ENCODE assay signal across 9 mouse cellular contexts in genomic region chr19:57098241-57099093, GRCm38 (mm10).
DNase-seq lines count a peak whose midpoint lies in the region; ATAC-seq and TF ChIP-seq lines count a peak whose summit lies in the region.
"Had no signal": no experiment of that assay in that cellular context is flagged by ENCODE, and none has a peak within 500 bp of the region (broad histone marks: within the 10 kb centered on the region; RNA-seq: fewer than 3 reads in every experiment).

No protein-coding gene starts in this region.

- H3K36me3 ChIP-seq in hindbrain, embryonic 15.5 days: no peaks in the 10 kb centered on the region
- no peaks in the 10 kb centered on the region for H3K36me3 ChIP-seq in hindbrain, embryonic 11.5 days (ENCODE audit: control insufficient read depth, insufficient read depth, low read length)
- no peaks in the 10 kb centered on the region for H3K36me3 ChIP-seq in forebrain, postnatal 0 days (ENCODE audit: insufficient read depth)
- H3K36me3 ChIP-seq in stomach, embryonic 15.5 days: no peaks in the 10 kb centered on the region
- H3K36me3 ChIP-seq: G1E had no signal

- no peak overlapping the region for H3K9ac ChIP-seq in hindbrain, embryonic 15.5 days
- H3K9ac ChIP-seq in hindbrain, embryonic 11.5 days (ENCODE audit: low read depth, low read length): no peak overlapping the region
- no peak overlapping the region for H3K9ac ChIP-seq in forebrain, postnatal 0 days
- H3K9ac ChIP-seq in stomach, embryonic 15.5 days: no peak overlapping the region

- TF ChIP-seq CTCF in forebrain, postnatal 0 days (IDR thresholded peaks at IDR 0.05; ENCODE audit: low read depth): 0 out of 2 replicates have a peak, but pooled peaks have one; percentile 19

- H3K9me3 ChIP-seq in hindbrain, embryonic 15.5 days: no peaks in the 10 kb centered on the region
- H3K9me3 ChIP-seq in hindbrain, embryonic 11.5 days (ENCODE audit: control insufficient read depth, low read length): no peaks in the 10 kb centered on the region
- H3K9me3 ChIP-seq in forebrain, postnatal 0 days (ENCODE audit: low read length): no peaks in the 10 kb centered on the region
- no peaks in the 10 kb centered on the region for H3K9me3 ChIP-seq in stomach, embryonic 15.5 days
- H3K9me3 ChIP-seq: G1E had no signal

- 77% methylated on average over 14 of the region's 14 CpGs for WGBS in hindbrain, embryonic 15.5 days
- WGBS in hindbrain, embryonic 11.5 days: 73% methylated on average over 14 of the region's 14 CpGs
- WGBS in forebrain, postnatal 0 days: 59% methylated on average over 14 of the region's 14 CpGs
- WGBS in stomach, embryonic 15.5 days: 43% methylated on average over 14 of the region's 14 CpGs

- H3K27me3 ChIP-seq in hindbrain, embryonic 15.5 days: no peaks in the 10 kb centered on the region
- H3K27me3 ChIP-seq in hindbrain, embryonic 11.5 days (ENCODE audit: control insufficient read depth, insufficient read depth, low read length): no peaks in the 10 kb centered on the region
- no peaks in the 10 kb centered on the region for H3K27me3 ChIP-seq in forebrain, postnatal 0 days (ENCODE audit: insufficient read depth, low read length)
- no peaks in the 10 kb centered on the region for H3K27me3 ChIP-seq in stomach, embryonic 15.5 days (replicated peaks)

- intact Hi-C loops in heart, postnatal 36 days (cut with DNase I): loop anchor here (2.0 kb wide), 3 partner anchors 18 to 34 kb away; no protein-coding TSS in a partner anchor
- intact Hi-C loops in left cerebral cortex, postnatal 36 days (cut with DNase I): no loop called here

- H3K4me1 ChIP-seq in hindbrain, embryonic 15.5 days (replicated peaks): no peaks in the 10 kb centered on the region
- no peaks in the 10 kb centered on the region for H3K4me1 ChIP-seq in hindbrain, embryonic 11.5 days (replicated peaks; ENCODE audit: control insufficient read depth, insufficient read depth, low read length)
- H3K4me1 ChIP-seq in forebrain, postnatal 0 days (ENCODE audit: insufficient read depth): no peaks in the 10 kb centered on the region
- H3K4me1 ChIP-seq in stomach, embryonic 15.5 days: peaks cover 14% of the 10 kb centered on the region; the same call in 1 of the 2 replicates

- no peak for ATAC-seq in hindbrain, embryonic 15.5 days (ENCODE audit: low FRiP score, low read depth)
- ATAC-seq in hindbrain, embryonic 11.5 days (ENCODE audit: low FRiP score): no peak
- ATAC-seq in forebrain, postnatal 0 days: peak; percentile 95
- peak; percentile 31 for ATAC-seq in stomach, embryonic 15.5 days (ENCODE audit: insufficient read depth, low FRiP score, low read depth)
- ATAC-seq in granulocyte monocyte progenitor cell, adult 5-6 weeks (replicated peaks; ENCODE audit: poor library complexity, severe bottlenecking): no peak

- H3K4me3 ChIP-seq in hindbrain, embryonic 15.5 days: no peak overlapping the region
- H3K4me3 ChIP-seq in hindbrain, embryonic 11.5 days (ENCODE audit: low read depth, low read length): no peak overlapping the region
- no peak overlapping the region for H3K4me3 ChIP-seq in forebrain, postnatal 0 days (ENCODE audit: low read depth, low read length)
- H3K4me3 ChIP-seq in stomach, embryonic 15.5 days (replicated peaks): no peak overlapping the region

- no peak for DNase-seq in hindbrain, embryonic 11.5 days (ENCODE audit: low spot score)
- peak; percentile 58 for DNase-seq in adipocyte (ENCODE audit: low spot score)
- peak; percentile 66 for DNase-seq in forebrain, postnatal 0 days
- peak; percentile 59 to 83 for DNase-seq in heart, postnatal 36 days
- DNase-seq in left cerebral cortex, postnatal 36 days (ENCODE audit: low spot score in 2 of 2): peak; percentile 60 to 68

- H3K27ac ChIP-seq in hindbrain, embryonic 15.5 days (replicated peaks): peak overlapping the region; percentile 20; the same call in 1 of the 2 replicates
- H3K27ac ChIP-seq in hindbrain, embryonic 11.5 days (ENCODE audit: low read depth, low read length): no peak overlapping the region
- peak overlapping the region; percentile 58 for H3K27ac ChIP-seq in forebrain, postnatal 0 days (ENCODE audit: low read depth, low read length)
- H3K27ac ChIP-seq in stomach, embryonic 15.5 days: peak overlapping the region; percentile 65

- no peak overlapping the region for H3K4me2 ChIP-seq in hindbrain, embryonic 15.5 days
- H3K4me2 ChIP-seq in hindbrain, embryonic 11.5 days (replicated peaks; ENCODE audit: low read depth, low read length): no peak overlapping the region
- H3K4me2 ChIP-seq in forebrain, postnatal 0 days (ENCODE audit: low read depth): no peak overlapping the region
- no peak overlapping the region for H3K4me2 ChIP-seq in stomach, embryonic 15.5 days

Comparison
In these comparisons a context has a peak if more than half of its experiments do, and no peak if none do; other contexts are left out.
1. ATAC-seq: peak in forebrain, postnatal 0 days (single experiment) and stomach, embryonic 15.5 days (single experiment); none in hindbrain, embryonic 15.5 days (single experiment), hindbrain, embryonic 11.5 days (single experiment) and granulocyte monocyte progenitor cell, adult 5-6 weeks (single experiment).